Mouse (Mus musculus): ENCODE measurements around the gene Fa2h.

- no peak for TF ChIP-seq MAFK (IDR thresholded peaks at IDR 0.05; ENCODE audit: insufficient read depth, low read depth, low read length)
- TF ChIP-seq ZC3H11A (IDR thresholded peaks at IDR 0.05; ENCODE audit: borderline replicate concordance, low read depth, low read length) = no peak
- no peak for TF ChIP-seq HCFC1 (IDR thresholded peaks at IDR 0.05; ENCODE audit: borderline replicate concordance, insufficient read depth, low read length)
- no peak for TF ChIP-seq CHD2 (IDR thresholded peaks at IDR 0.05; ENCODE audit: low read depth, low read length)
- no peak for TF ChIP-seq ZNF384 (IDR thresholded peaks at IDR 0.05; ENCODE audit: low read depth, low read length)
Measured at GRCm38 (mm10) chr8:111419171-111419570, 25.5 kb upstream of the Fa2h start.

Data from ES-E14 (cell line).